Mouse (Mus musculus) C2C12 (cell line): ENCODE measurements around the gene T. TPM values are rescaled to one million over a fixed set of nuclear protein-coding genes. Genes with fewer than 3 reads are reported as not detected.

Experiments used
- H3K27me3 ChIP-seq: one replicate; pipeline ENCODE4 v1.6.1; 2011; ENCODE audit not compliant: control insufficient read depth, insufficient read depth, insufficient read length
- H3K36me3 ChIP-seq: one replicate; pipeline ENCODE4 v1.6.1; 2011; ENCODE audit not compliant: control insufficient read depth, insufficient read depth
- H3K4me3 ChIP-seq: one replicate; pipeline ENCODE4 v1.5.1; 2011; ENCODE audit warnings: mild to moderate bottlenecking, control low read depth; ENCODE audit not compliant: poor library complexity, insufficient read depth, severe bottlenecking
- H3K79me2 ChIP-seq: one replicate; pipeline ENCODE4 v1.6.1; 2011; ENCODE audit not compliant: control insufficient read depth, insufficient read depth
- H3K79me3 ChIP-seq: one replicate; pipeline ENCODE4 v1.6.1; 2011; ENCODE audit warnings: low read depth, control low read depth
- H3ac ChIP-seq: one replicate; pipeline ENCODE3; 2011; ENCODE audit warnings: low read depth; ENCODE audit not compliant: control insufficient read depth, insufficient read length
- CEBPB ChIP-seq: IDR thresholded peaks from one replicate; pipeline ENCODE4 v1.6.1; 2011; ENCODE audit warnings: low read depth, mild to moderate bottlenecking, control low read depth, moderate library complexity
- CTCF ChIP-seq: IDR thresholded peaks from one replicate; pipeline ENCODE4 v1.5.1; 2011; ENCODE audit not compliant: control insufficient read depth, insufficient read depth, insufficient read length
- FOSL1 ChIP-seq: IDR thresholded peaks from one replicate; pipeline ENCODE4 v1.8.0; 2011; ENCODE audit warnings: mild to moderate bottlenecking, low read length; ENCODE audit not compliant: poor library complexity, insufficient read depth, severe bottlenecking
- MAX ChIP-seq: IDR thresholded peaks from one replicate; pipeline ENCODE4 v1.6.1; 2011; ENCODE audit warnings: mild to moderate bottlenecking, control low read depth
- MYOD1 ChIP-seq: IDR thresholded peaks from one replicate; pipeline ENCODE4 v1.6.1; 2011; ENCODE audit warnings: low read depth; ENCODE audit not compliant: control insufficient read depth, insufficient read length
- MYOG ChIP-seq: IDR thresholded peaks from one replicate; pipeline ENCODE4 v1.6.1; 2011; ENCODE audit not compliant: control insufficient read depth, insufficient read length; ENCODE audit errors: extremely low read depth
- USF1 ChIP-seq: IDR thresholded peaks from one replicate; pipeline ENCODE4 v1.6.1; 2011; ENCODE audit warnings: low read depth, mild to moderate bottlenecking, control low read depth, moderate library complexity
- polyA plus RNA-seq: library from polyadenylated mRNA; unstranded; fragments of >200 nt; fragmentation: generic; extraction: Trizol; gene quantifications from one replicate; pipeline ENCODE4 v1.2.1, GENCODE M21; 2012; ENCODE audit warnings: missing spikeins

The T gene
- polyA plus RNA-seq, 1 experiment: not detected

- Histone ChIP-seq H3K36me3 (no peaks in the 10 kb centered on the region), H3K4me3 (no peak overlapping the region), H3K79me2 (no peaks in the 10 kb centered on the region), H3K79me3 (no peaks in the 10 kb centered on the region), H3ac (no peak overlapping the region), H3K27me3 (peaks cover 42% of the 10 kb centered on the region)
- TF ChIP-seq USF1 (no peak), CEBPB (no peak), MYOD1 (no peak), MAX (no peak), MYOG (no peak), FOSL1 (no peak), CTCF (no peak)
Measured at GRCm38 (mm10) chr17:8413656-8414055, 20.6 kb upstream of the T start.

- H3ac ChIP-seq: no peak overlapping the region
- peaks cover 31% of the 10 kb centered on the region for H3K27me3 ChIP-seq
- no peaks in the 10 kb centered on the region for H3K36me3 ChIP-seq
- TF ChIP-seq MAX (no peak), USF1 (no peak), MYOG (no peak), CEBPB (no peak), CTCF (no peak), FOSL1 (no peak), MYOD1 (no peak)
- no peaks in the 10 kb centered on the region for H3K79me2 ChIP-seq
- no peak overlapping the region for H3K4me3 ChIP-seq
- no peaks in the 10 kb centered on the region for H3K79me3 ChIP-seq
Measured at GRCm38 (mm10) chr17:8415533-8415932, 18.7 kb upstream of the T start.

DNA sequence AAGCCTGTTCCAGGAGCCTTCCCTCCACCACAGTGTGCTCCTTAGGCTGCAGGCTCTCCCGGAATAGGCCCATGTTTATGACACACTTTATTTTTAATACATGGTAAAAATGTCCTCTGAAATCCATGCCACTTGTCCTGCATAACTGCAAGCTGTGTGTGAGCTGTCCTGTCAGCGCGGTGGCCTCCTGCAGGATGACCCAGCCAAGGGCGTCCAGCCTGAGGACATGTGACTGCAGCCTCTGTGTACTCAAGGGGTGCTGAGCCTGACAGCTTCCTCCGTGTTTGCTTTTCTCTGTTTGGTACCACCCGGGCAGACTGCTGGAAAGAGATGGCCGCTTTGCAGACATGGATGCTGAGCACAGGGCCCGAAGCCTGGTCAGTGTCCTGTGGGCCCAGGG lies 17.4 kb upstream of the T start:
- Histone ChIP-seq H3K36me3 (no peaks in the 10 kb centered on the region), H3ac (no peak overlapping the region), H3K27me3 (peaks cover 36% of the 10 kb centered on the region), H3K4me3 (no peak overlapping the region), H3K79me2 (no peaks in the 10 kb centered on the region), H3K79me3 (no peaks in the 10 kb centered on the region)
- TF ChIP-seq CTCF (no peak), MYOG (no peak), MAX (no peak), USF1 (no peak), CEBPB (no peak), MYOD1 (no peak), FOSL1 (no peak)

GRCm38 (mm10) chr17:8420739-8421138 lies 13.5 kb upstream of the T start:
- no peak for TF ChIP-seq MAX
- no peak for TF ChIP-seq MYOD1
- no peak for TF ChIP-seq USF1
- TF ChIP-seq MYOG: no peak
- no peak for TF ChIP-seq CEBPB
- TF ChIP-seq CTCF: no peak
- no peak for TF ChIP-seq FOSL1
- H3K79me2 ChIP-seq: no peaks in the 10 kb centered on the region
- no peak overlapping the region for H3K4me3 ChIP-seq
- H3K27me3 ChIP-seq: peaks cover 13% of the 10 kb centered on the region
- no peak overlapping the region for H3ac ChIP-seq
- no peaks in the 10 kb centered on the region for H3K79me3 ChIP-seq
- H3K36me3 ChIP-seq: no peaks in the 10 kb centered on the region

DNA sequence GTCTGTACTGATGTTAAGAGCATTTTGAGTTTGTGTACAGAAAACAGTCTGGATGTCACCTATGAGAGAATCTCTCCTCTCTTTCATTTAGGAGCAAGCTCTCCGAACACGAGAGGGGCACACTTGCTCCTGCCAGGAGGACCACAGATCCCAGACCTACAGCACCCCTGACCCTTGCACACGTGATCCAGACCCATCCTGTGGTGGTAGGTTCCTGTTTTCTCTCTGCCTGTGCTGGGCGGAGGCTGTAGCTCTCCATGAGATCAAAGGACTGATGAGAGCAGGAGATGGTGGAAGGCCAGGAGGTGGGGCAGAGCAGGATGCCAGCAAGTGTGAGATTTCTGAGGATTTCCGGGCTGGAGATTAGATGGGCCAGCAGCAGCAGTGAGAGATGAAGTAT lies 12.7 kb upstream of the T start:
- Histone ChIP-seq H3K79me3 (no peaks in the 10 kb centered on the region), H3K4me3 (no peak overlapping the region), H3ac (no peak overlapping the region), H3K79me2 (no peaks in the 10 kb centered on the region), H3K27me3 (peaks cover 10% of the 10 kb centered on the region), H3K36me3 (no peaks in the 10 kb centered on the region)
- no peak for TF ChIP-seq CEBPB
- no peak for TF ChIP-seq FOSL1
- no peak for TF ChIP-seq MYOG

DNA sequence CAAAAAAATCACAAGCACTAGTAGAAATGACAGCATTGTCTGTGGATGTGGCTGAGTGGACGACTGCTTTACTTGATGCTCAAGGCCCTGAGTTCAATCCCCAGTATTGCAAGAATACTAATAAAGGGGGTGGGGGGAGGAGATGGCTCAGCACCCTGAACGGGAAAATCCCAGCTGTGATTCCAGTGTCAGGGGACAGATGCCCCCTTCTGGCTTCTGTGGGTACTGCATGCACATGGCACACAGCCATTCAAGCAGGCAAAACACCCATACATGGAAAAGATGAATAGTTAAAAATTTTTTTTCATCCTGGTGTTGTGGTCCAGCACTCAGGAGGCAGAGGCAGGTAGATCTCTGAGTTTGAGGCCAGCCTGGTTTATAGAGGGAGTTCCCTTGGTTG lies 10.9 kb upstream of the T start:
- Histone ChIP-seq H3K79me3 (no peaks in the 10 kb centered on the region), H3K36me3 (no peaks in the 10 kb centered on the region), H3K4me3 (no peak overlapping the region), H3ac (no peak overlapping the region), H3K27me3 (peaks cover 14% of the 10 kb centered on the region), H3K79me2 (no peaks in the 10 kb centered on the region)
- TF ChIP-seq MAX: no peak
- TF ChIP-seq CEBPB: no peak
- TF ChIP-seq MYOG: no peak
- no peak for TF ChIP-seq FOSL1
